Mouse (Mus musculus) cortical plate, adult 2 months (tissue): Measurements from ENCODE around the gene Mael. TPM values are rescaled to one million over a fixed set of nuclear protein-coding genes. Genes with fewer than 3 reads are reported as not detected.
A peak's percentile ranks its signal among the peaks of the same experiment; 100 is the strongest.

Experiments
- H3K27ac ChIP-seq: fragments of 200-500 bp; 2 replicates; pipeline ENCODE4 v1.5.1; 2012; ENCODE audit warnings: low read length, control low read depth, inconsistent platforms; ENCODE audit not compliant: insufficient read depth
- H3K4me1 ChIP-seq: fragments of 200-500 bp; 2 replicates; pipeline ENCODE4 v1.6.1; 2011; ENCODE audit warnings: low read length; ENCODE audit not compliant: control insufficient read depth, insufficient read depth
- H3K4me3 ChIP-seq: fragments of 200-500 bp; 2 replicates; pipeline ENCODE4 v1.5.1; 2011; ENCODE audit warnings: mild to moderate bottlenecking, low read length, control low read depth; ENCODE audit not compliant: insufficient read depth
- CTCF ChIP-seq: fragments of 200-500 bp; IDR thresholded peaks from 2 replicates; pipeline ENCODE4 v1.5.1; 2011; ENCODE audit warnings: mild to moderate bottlenecking, control low read depth, low read length; ENCODE audit not compliant: insufficient read depth; ENCODE audit errors: extremely low read depth
- POLR2A ChIP-seq: fragments of 200-500 bp; IDR thresholded peaks from 2 replicates; pipeline ENCODE4 v1.6.1; 2011; ENCODE audit warnings: mild to moderate bottlenecking, low read length, control low read depth; ENCODE audit not compliant: insufficient read depth; ENCODE audit errors: extremely low read depth
- polyA plus RNA-seq: library from polyadenylated mRNA; depleted of rRNA; stranded (reverse); fragments of >200 nt; gene quantifications from 2 replicates; pipeline ENCODE4 v1.2.3, GENCODE M21; 2012

Mael gene
- polyA plus RNA-seq, 1 experiment, result 0.06 TPM

GRCm38 (mm10) chr1:166268218-166268617 is 29.7 kb upstream of the Mael start:
- TF ChIP-seq POLR2A (no peak), CTCF (no peak)
- peaks cover 5% of the 10 kb centered on the region for H3K4me1 ChIP-seq

GRCm38 (mm10) chr1:166266918-166267317 is 28.4 kb upstream of the Mael start:
- H3K4me3 ChIP-seq, result no peak overlapping the region
- TF ChIP-seq CTCF (no peak), POLR2A (no peak)
- peaks cover 5% of the 10 kb centered on the region for H3K4me1 ChIP-seq
- no peak overlapping the region for H3K27ac ChIP-seq

More at GRCm38 (mm10) chr1:166268218-166268617, 29.7 kb upstream of the Mael start:
- H3K4me3 ChIP-seq, result no peak overlapping the region
- no peak overlapping the region for H3K27ac ChIP-seq

- Histone ChIP-seq H3K4me3 (no peak overlapping the region), H3K27ac (no peak overlapping the region), H3K4me1 (peaks cover 5% of the 10 kb centered on the region)
- no peak for TF ChIP-seq CTCF
- TF ChIP-seq POLR2A, result no peak
These were observed 27.6 kb upstream of the Mael start for GRCm38 (mm10) chr1:166266001-166266705.

GRCm38 (mm10) chr1:166259526-166259925 is 21.0 kb upstream of the Mael start:
- H3K27ac ChIP-seq, result peak overlapping the region; percentile 45
- H3K4me3 ChIP-seq, result peak overlapping the region; percentile 2; the same call in 1 of the 2 replicates
- peaks cover 7% of the 10 kb centered on the region for H3K4me1 ChIP-seq

GRCm38 (mm10) chr1:166256898-166257297 is 18.4 kb upstream of the Mael start:
- TF ChIP-seq POLR2A, result no peak
- no peak for TF ChIP-seq CTCF
- Histone ChIP-seq H3K27ac (0 out of 2 replicates have a peak overlapping the region, but pooled peaks have one; percentile 25), H3K4me1 (peaks cover 5% of the 10 kb centered on the region), H3K4me3 (peak overlapping the region; percentile 88)

More at GRCm38 (mm10) chr1:166259526-166259925, 21.0 kb upstream of the Mael start:
- TF ChIP-seq CTCF (no peak), POLR2A (no peak)

- Histone ChIP-seq H3K4me3 (peak overlapping the region; percentile 88), H3K4me1 (peaks cover 5% of the 10 kb centered on the region), H3K27ac (peak overlapping the region; percentile 57)
- TF ChIP-seq POLR2A (no peak), CTCF (no peak)
These were observed 17.8 kb upstream of the Mael start for GRCm38 (mm10) chr1:166256302-166256701.

- Histone ChIP-seq H3K4me3 (peak overlapping the region; percentile 88), H3K4me1 (peaks cover 5% of the 10 kb centered on the region), H3K27ac (peak overlapping the region; percentile 57)
- no peak for TF ChIP-seq POLR2A
- no peak for TF ChIP-seq CTCF
These were observed 17.1 kb upstream of the Mael start for GRCm38 (mm10) chr1:166255651-166256050.

- TF ChIP-seq POLR2A (no peak), CTCF (no peak)
- peak overlapping the region; percentile 88 for H3K4me3 ChIP-seq
- H3K4me1 ChIP-seq, result peaks cover 3% of the 10 kb centered on the region
- H3K27ac ChIP-seq, result 0 out of 2 replicates have a peak overlapping the region, but pooled peaks have one; percentile 32
These were observed 16.5 kb upstream of the Mael start for GRCm38 (mm10) chr1:166255091-166255490.

GRCm38 (mm10) chr1:166253898-166254894 is 15.6 kb upstream of the Mael start, which contains the start of gene Ildr2:
Gene Ildr2, plus strand, starts transcription at chr1:166254139.
- peaks cover under 1% of the 10 kb centered on the region; the same call in 1 of the 2 replicates for H3K4me1 ChIP-seq
- peak within 1 kb of the TSS; percentile 91 for H3K27ac ChIP-seq
- H3K4me3 ChIP-seq, result peak within 1 kb of the TSS; percentile 88
- TF ChIP-seq POLR2A (peak; percentile 22; the same call in 1 of the 2 replicates), CTCF (no peak)
